ENCODE assay signal across 22 mouse cellular contexts in the genomic region with DNA sequence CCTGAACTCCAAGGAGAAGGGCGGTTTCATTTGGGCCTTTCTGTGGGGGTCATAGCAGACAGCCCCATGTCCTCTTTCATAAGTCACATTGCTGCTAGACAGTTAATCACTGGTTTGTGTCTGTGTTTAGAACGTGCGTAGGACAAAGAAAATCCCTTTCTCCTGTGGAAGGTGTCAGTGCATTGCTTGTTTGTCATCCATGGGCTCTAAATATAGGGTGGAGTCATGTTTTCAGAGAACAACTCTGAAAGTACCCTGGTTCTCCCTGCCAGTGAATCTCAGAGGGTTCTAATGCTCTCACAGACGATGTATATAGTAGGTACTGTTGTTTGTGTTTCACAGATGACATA.
A peak's percentile ranks its signal among the peaks of the same experiment; 100 is the strongest.
DNase-seq lines count a peak whose midpoint lies in the region; ATAC-seq lines count a peak whose summit lies in the region.
"Had no signal": no experiment of that assay in that cellular context is flagged by ENCODE, and none has a peak within 500 bp of the region (broad histone marks: within the 10 kb centered on the region; RNA-seq: fewer than 3 reads in every experiment).

No protein-coding gene starts in this region.

- no peak overlapping the region for H3K9ac ChIP-seq in midbrain, embryonic 13.5 days (replicated peaks)
- H3K9ac ChIP-seq in forebrain, embryonic 13.5 days: no peak overlapping the region
- no peak overlapping the region for H3K9ac ChIP-seq in midbrain, embryonic 15.5 days
- H3K9ac ChIP-seq: embryonic facial prominence, embryonic 12.5 days; heart, embryonic 12.5 days; limb, embryonic 15.5 days; stomach, embryonic 15.5 days had no signal

- no peak overlapping the region for H3K4me2 ChIP-seq in midbrain, embryonic 13.5 days (replicated peaks)
- peak overlapping the region; percentile 41; the same call in 1 of the 2 replicates for H3K4me2 ChIP-seq in forebrain, embryonic 13.5 days
- H3K4me2 ChIP-seq in midbrain, embryonic 15.5 days: no peak overlapping the region
- H3K4me2 ChIP-seq: embryonic facial prominence, embryonic 12.5 days; heart, embryonic 12.5 days; limb, embryonic 15.5 days; stomach, embryonic 15.5 days had no signal

- H3K4me1 ChIP-seq in midbrain, embryonic 13.5 days (replicated peaks): peaks cover 10% of the 10 kb centered on the region
- no peaks in the 10 kb centered on the region for H3K4me1 ChIP-seq in midbrain, embryonic 10.5 days
- peaks cover 31% of the 10 kb centered on the region for H3K4me1 ChIP-seq in forebrain, embryonic 13.5 days
- peaks cover 14% of the 10 kb centered on the region for H3K4me1 ChIP-seq in midbrain, embryonic 15.5 days
- H3K4me1 ChIP-seq: embryonic facial prominence, embryonic 12.5 days; heart, embryonic 12.5 days; limb, embryonic 15.5 days; stomach, embryonic 15.5 days had no signal

- DNase-seq in heart, adult 11 months: peak; percentile 61
- no peak for DNase-seq in heart, postnatal 25 days (ENCODE audit: low spot score)
- DNase-seq in midbrain, embryonic 10.5 days (ENCODE audit: low spot score): no peak
- no peak for DNase-seq in liver
- no peak for DNase-seq in gastrocnemius, postnatal 14 days
- DNase-seq: adrenal gland, postnatal 10 days; heart, postnatal 14 days; kidney, adult 8-10 months; kidney, postnatal 36 days; thymus, adult 2 months had no signal

- ATAC-seq in midbrain, embryonic 13.5 days: 0 out of 2 replicates have a peak, but pooled peaks have one; percentile 10
- no peak for ATAC-seq in forebrain, embryonic 13.5 days
- ATAC-seq in midbrain, embryonic 15.5 days (replicated peaks): no peak; the same call in 1 of the 2 replicates
- ATAC-seq: activated CD4-positive, CD25-positive, alpha-beta regulatory T cell, adult 4 months; lung, postnatal 0 days had no signal

- no peaks in the 10 kb centered on the region for H3K9me3 ChIP-seq in midbrain, embryonic 13.5 days
- no peaks in the 10 kb centered on the region for H3K9me3 ChIP-seq in midbrain, embryonic 10.5 days (replicated peaks)
- no peaks in the 10 kb centered on the region for H3K9me3 ChIP-seq in forebrain, embryonic 13.5 days (replicated peaks)
- H3K9me3 ChIP-seq in midbrain, embryonic 15.5 days: no peaks in the 10 kb centered on the region
- H3K9me3 ChIP-seq: embryonic facial prominence, embryonic 12.5 days; G1E; heart, embryonic 12.5 days; limb, embryonic 15.5 days; neural tube, embryonic 13.5 days; stomach, embryonic 15.5 days had no signal

- intact Hi-C loops in heart, postnatal 25 days (cut with DNase I): no loop called here
- intact Hi-C loops in gastrocnemius, postnatal 14 days (cut with DNase I; ENCODE audit: low total_unique reads): no loop called here

- WGBS in midbrain, embryonic 13.5 days: 80% methylated on average over 4 of the region's 4 CpGs
- WGBS in midbrain, embryonic 10.5 days: 90% methylated on average over 4 of the region's 4 CpGs
- 38% methylated on average over 4 of the region's 4 CpGs for WGBS in forebrain, embryonic 13.5 days
- whole genome bisulfite sequencing in midbrain, embryonic 15.5 days: 82% methylated on average over 4 of the region's 4 CpGs

- no peak overlapping the region for H3K27ac ChIP-seq in midbrain, embryonic 13.5 days
- H3K27ac ChIP-seq in midbrain, embryonic 10.5 days (replicated peaks): no peak overlapping the region
- peak overlapping the region; percentile 81 for H3K27ac ChIP-seq in forebrain, embryonic 13.5 days
- H3K27ac ChIP-seq in midbrain, embryonic 15.5 days: peak overlapping the region; percentile 74
- H3K27ac ChIP-seq: embryonic facial prominence, embryonic 12.5 days; limb, embryonic 15.5 days; stomach, embryonic 15.5 days had no signal

- no peak overlapping the region for H3K4me3 ChIP-seq in midbrain, embryonic 13.5 days (replicated peaks)
- H3K4me3 ChIP-seq in midbrain, embryonic 10.5 days: no peak overlapping the region
- H3K4me3 ChIP-seq in forebrain, embryonic 13.5 days: no peak overlapping the region
- no peak overlapping the region for H3K4me3 ChIP-seq in midbrain, embryonic 15.5 days
- H3K4me3 ChIP-seq: embryonic facial prominence, embryonic 12.5 days; erythroblast, embryonic 14.5 days; heart, embryonic 12.5 days; limb, embryonic 15.5 days; neural tube, embryonic 13.5 days; stomach, embryonic 15.5 days had no signal

- H3K36me3 ChIP-seq in midbrain, embryonic 13.5 days: no peaks in the 10 kb centered on the region
- H3K36me3 ChIP-seq in midbrain, embryonic 10.5 days: no peaks in the 10 kb centered on the region
- no peaks in the 10 kb centered on the region for H3K36me3 ChIP-seq in forebrain, embryonic 13.5 days (ENCODE audit: poor library complexity, severe bottlenecking)
- no peaks in the 10 kb centered on the region for H3K36me3 ChIP-seq in midbrain, embryonic 15.5 days (replicated peaks)
- H3K36me3 ChIP-seq: embryonic facial prominence, embryonic 12.5 days; G1E; heart, embryonic 12.5 days; limb, embryonic 15.5 days; neural tube, embryonic 13.5 days; stomach, embryonic 15.5 days had no signal

- no peaks in the 10 kb centered on the region for H3K27me3 ChIP-seq in midbrain, embryonic 13.5 days
- H3K27me3 ChIP-seq in midbrain, embryonic 10.5 days (ENCODE audit: low read depth, poor library complexity, severe bottlenecking): no peaks in the 10 kb centered on the region
- no peaks in the 10 kb centered on the region for H3K27me3 ChIP-seq in forebrain, embryonic 13.5 days
- H3K27me3 ChIP-seq in midbrain, embryonic 15.5 days (replicated peaks): no peaks in the 10 kb centered on the region
- H3K27me3 ChIP-seq: embryonic facial prominence, embryonic 12.5 days; heart, embryonic 12.5 days; limb, embryonic 15.5 days; neural tube, embryonic 13.5 days; stomach, embryonic 15.5 days had no signal

Comparison
In these comparisons a context has a peak if more than half of its experiments do, and no peak if none do; other contexts are left out.
1. H3K27ac ChIP-seq: peak in forebrain, embryonic 13.5 days (single experiment) and midbrain, embryonic 15.5 days (single experiment); none in midbrain, embryonic 13.5 days (single experiment) and midbrain, embryonic 10.5 days (single experiment).